Mouse (Mus musculus) liver (tissue): ENCODE measurements around the gene Kcng4.

ENCODE experiments used
- DNase-seq: peaks from one replicate; pipeline ENCODE4 v3.0.0-alpha.2; 2020; ENCODE audit warnings: mixed read lengths

The Kcng4 gene

DNA sequence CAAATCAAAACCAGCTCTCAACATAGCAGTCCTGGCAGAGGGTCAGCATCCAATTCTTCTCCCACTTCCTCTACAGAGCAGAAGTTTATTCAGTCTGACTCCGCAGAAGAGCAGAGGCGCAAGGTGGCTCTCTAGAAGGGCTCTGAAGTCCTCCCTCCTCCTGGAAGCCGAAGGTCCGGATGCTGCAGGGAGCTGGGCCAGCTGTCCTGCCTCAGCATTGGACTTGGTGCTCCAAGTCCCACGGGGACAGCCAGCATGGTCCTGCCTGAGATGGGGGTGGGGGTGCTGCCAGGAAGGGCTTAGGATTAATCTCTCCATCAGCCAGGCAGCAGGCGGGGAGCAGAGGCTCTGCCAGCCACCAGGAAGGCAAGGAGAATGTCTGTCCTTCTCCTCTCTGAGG is at the start of gene Kcng4:
Kcng4 (minus strand) TSS at position 303 of the 400 bp plus-strand sequence.
- DNase-seq, result no peak

DNA sequence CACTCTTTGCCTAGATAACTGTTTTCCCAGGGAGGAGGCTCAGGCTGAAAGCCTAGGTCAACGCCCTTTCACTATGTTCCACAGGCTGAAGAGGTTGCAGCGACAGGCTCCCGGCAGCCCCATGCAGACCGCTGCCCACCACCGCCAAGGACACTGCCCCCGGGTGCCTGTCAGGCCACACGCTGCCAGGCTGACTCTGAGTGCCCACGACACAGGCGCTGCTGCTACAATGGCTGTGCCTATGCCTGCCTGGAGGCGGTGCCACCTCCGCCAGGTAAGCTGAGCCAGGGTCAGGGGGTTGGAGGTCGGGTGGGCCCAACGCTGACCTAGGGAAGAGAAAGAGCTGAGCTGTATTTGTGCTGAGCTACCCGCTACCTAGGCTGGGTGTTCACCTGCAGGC is 43.7 kb upstream of the Kcng4 start:
- DNase-seq, result no peak

- DNase-seq, result peak; percentile 40
These were observed 42.8 kb upstream of the Kcng4 start for GRCm38 (mm10) chr8:119678138-119678843.

- DNase-seq, result peak; percentile 83
These were observed 40.9 kb upstream of the Kcng4 start for GRCm38 (mm10) chr8:119676389-119676788.

- no peak for DNase-seq
These were observed 40.0 kb upstream of the Kcng4 start for GRCm38 (mm10) chr8:119675457-119675856.

- DNase-seq, result no peak
These were observed 38.6 kb upstream of the Kcng4 start for GRCm38 (mm10) chr8:119673976-119674555.

DNA sequence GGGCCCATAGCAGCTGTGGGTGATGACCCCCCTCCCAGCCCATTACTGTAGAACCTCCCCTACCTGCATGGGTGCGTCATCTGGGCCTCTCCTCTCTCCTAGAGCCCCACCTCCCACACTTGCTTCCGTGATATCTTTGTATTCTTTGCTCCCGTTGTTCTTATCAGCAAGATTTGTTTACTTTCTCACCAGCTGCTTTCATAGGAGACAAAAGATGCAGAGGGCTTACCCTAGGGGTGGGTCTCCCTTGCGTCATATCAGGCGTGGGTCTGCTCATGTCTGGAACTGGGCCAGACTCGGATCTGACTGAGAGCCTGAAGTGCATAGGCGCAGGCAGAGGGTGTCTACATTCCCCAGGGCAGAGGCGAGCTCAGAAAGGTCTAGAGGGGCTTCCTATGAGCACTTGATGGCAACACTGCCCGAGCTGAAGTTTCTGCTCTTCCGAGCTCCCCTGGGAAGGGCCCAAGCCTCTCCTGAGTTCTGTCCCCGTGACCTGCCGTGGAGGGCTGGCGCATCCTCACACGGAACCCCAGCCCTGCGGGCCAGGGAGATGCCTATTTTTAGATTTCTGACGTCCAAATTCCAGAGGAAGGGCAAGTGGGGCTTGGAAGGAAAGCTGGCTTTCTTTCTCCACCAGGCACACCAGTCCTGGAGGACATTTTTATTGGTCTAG is 35.1 kb upstream of the Kcng4 start:
- peak; percentile 13 for DNase-seq

- DNase-seq, result peak; percentile 40
These were observed 33.8 kb upstream of the Kcng4 start for GRCm38 (mm10) chr8:119669284-119669683.

- no peak for DNase-seq
These were observed 33.0 kb upstream of the Kcng4 start for GRCm38 (mm10) chr8:119668447-119668846.

- DNase-seq, result no peak
These were observed 30.9 kb upstream of the Kcng4 start, which contains the start of gene Wfdc1 for GRCm38 (mm10) chr8:119666219-119666951. Gene Wfdc1 (plus strand): TSS chr8:119666365.

GRCm38 (mm10) chr8:119665270-119665669 is 29.8 kb upstream of the Kcng4 start:
- DNase-seq, result no peak

- no peak for DNase-seq
These were observed 28.0 kb upstream of the Kcng4 start for GRCm38 (mm10) chr8:119663440-119663839.

- no peak for DNase-seq
These were observed 26.4 kb upstream of the Kcng4 start for GRCm38 (mm10) chr8:119661892-119662291.

- peak; percentile 52 for DNase-seq
These were observed 25.6 kb upstream of the Kcng4 start for GRCm38 (mm10) chr8:119661081-119661480.

GRCm38 (mm10) chr8:119656709-119657464 is 21.4 kb upstream of the Kcng4 start:
- peak; percentile 31 for DNase-seq

DNA sequence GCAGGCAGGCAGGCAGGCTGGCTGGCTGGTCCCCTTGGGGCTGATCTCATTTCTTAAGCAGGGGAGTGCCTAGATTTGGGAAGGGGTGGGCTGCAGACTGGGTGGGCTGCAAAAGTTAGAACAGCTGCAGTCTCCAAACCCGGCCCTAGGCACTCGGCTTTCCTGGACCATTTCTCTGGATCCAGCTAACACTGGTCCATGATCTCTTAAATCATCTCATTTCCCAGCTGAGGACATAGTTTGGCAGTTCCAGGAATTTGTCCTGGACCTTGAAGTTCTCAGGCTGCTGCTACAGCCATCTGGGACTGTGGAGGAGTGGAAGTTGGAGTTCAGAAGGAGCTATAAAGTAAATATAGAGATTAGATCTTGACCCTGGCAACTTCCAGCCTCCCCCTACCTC is 15.8 kb upstream of the Kcng4 start:
- no peak for DNase-seq

- no peak for DNase-seq
These were observed 11.4 kb upstream of the Kcng4 start for GRCm38 (mm10) chr8:119646846-119647245.

- DNase-seq, result no peak
These were observed 10.7 kb upstream of the Kcng4 start for GRCm38 (mm10) chr8:119646197-119646596.

- no peak for DNase-seq
These were observed 9.6 kb upstream of the Kcng4 start for GRCm38 (mm10) chr8:119644981-119645597.

- no peak for DNase-seq
These were observed 9.0 kb upstream of the Kcng4 start for GRCm38 (mm10) chr8:119644429-119644960.

DNA sequence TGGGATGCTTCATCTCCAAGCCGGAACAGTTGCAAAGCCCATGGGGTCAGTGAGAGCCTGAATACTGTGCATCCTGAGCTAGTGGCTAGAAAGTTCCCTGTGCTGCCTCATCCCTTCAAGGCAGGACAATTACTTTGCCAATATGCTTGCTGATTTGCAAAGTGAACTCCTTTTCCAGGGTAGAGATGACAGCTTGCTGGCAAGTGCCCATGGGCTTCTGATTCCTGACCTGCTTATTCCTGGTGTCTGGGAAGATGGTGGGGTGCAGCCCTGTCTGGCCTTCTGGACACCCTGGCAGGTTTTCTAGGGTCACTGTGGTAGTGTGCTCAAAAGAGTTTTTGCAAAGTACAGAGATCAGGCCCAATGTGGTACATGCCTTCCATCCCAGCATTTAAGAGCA is 7.5 kb upstream of the Kcng4 start:
- DNase-seq, result no peak

GRCm38 (mm10) chr8:119641058-119641457 is 5.6 kb upstream of the Kcng4 start:
- DNase-seq, result no peak
